Mouse (Mus musculus) spleen, postnatal 36 days (tissue): ENCODE data around the gene Rusc2.

Experiments used
- DNase-seq, 2 experiments: peaks; one replicate each; pipeline ENCODE4 v3.0.0; 2022; ENCODE audit warnings: low spot score in 2 of 2, mixed read lengths in 1 of 2

The Rusc2 gene

DNA sequence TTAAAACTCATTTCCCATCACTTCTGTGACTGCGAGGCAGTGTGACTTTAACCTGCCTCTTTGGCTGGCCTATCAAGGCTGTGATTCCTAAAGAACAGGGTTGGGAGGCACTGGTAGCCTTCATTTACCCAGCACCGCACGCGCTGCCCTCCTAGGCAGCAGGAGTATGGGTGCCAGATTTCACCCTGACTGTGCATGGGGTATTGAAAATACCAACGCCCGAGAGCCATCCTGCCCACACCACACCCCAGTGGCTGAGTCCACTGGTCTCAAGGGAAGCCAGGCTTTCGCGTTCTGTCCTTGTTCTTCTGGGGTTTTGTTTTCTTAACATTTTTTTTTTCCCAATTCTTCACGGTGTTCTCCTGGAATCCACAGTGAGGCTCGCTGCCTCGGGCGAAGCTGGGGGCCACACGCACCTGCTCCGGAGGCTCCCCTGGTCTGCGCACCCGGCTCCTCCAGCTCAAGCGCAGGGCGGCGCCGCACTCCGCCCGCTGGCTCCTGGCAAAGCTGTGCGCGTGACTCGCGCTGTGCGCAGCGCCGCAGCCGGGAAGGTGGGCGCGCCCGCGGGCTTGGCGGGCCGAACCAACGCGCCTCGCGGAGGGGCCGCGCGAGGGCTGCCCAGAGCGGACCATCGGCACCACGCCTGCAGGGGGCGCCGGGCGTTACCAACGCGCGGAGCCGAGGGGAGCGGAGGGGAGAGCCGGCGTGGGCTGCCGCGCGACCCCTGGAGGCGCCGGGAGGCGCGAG is at the start of gene Rusc2:
Gene Rusc2, plus strand, starts transcription at position 572 of the 747 bp plus-strand sequence.
- DNase-seq = peak; percentile 33 to 39

DNA sequence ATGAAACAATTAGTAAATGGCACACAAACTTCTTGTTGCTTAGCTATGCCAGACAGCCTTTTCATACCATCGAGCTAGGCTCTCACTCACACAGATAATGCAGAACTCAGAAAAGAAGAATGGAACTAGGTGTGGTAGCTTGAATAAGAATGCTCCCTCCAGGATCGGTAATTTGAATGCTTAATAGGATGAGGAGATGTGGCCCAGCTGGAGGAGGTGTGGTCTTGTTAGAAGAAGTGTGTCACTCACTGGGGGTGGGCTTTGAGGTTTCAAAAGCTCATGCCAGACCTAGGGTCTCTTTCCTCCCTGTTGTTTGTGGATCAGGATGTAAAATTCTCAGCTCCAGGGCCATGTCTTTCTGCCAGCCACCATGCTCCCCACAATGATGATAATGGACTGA is 47.0 kb upstream of the Rusc2 start:
- DNase-seq = no peak

DNA sequence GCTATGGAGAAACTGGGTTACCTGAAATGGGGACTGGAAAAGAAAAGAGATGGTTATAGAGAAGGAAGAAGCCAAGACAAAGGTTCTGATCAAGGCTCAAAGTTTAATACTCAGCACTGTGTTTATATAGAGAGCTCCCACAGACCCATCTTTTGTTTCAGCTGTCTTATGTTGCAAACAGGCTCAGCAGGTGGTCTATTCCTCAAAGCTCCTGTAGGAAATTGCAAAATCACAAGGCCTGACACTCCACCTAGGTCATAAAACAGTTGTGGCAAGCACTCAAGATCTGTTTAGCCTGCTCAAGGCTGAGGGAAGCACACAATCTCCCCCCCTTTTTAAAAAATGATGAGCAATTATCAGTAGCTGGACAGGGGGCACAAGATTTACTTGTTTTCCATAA is 45.6 kb upstream of the Rusc2 start:
- DNase-seq = no peak

DNA sequence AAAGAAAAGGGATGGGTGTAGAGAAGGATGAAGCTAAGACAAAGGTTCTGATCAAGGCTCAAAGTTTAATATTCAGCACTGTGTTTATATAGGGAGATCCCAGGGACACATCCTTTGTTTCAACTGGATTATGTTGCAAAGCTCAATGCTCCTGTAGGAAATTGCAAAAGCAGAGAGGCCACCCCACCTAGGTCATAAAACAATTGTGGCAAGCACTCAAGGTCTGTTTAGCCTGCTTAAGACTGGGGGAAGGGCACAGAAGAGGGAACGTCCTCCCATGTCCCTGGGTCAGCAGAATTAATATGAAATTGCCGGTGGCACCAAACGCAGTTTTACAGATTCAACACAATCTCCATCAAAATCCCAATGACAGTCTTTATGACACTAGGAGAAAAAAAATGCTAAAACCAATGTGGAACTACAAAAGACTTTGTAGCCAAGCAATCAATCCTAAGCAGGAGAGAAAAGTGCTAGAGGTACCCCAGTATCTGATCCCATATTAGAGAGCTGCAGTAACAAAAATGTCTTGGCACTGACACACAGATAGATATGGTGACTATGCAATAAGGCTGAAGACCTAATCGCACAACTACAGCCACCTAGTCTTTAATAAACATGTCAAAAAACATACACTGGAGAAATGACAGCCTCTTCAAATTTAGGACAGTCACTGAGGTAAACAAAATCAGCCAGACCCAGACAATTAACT is 41.5 kb upstream of the Rusc2 start:
- DNase-seq = peak in 1 of 2 experiments; percentile 1

DNA sequence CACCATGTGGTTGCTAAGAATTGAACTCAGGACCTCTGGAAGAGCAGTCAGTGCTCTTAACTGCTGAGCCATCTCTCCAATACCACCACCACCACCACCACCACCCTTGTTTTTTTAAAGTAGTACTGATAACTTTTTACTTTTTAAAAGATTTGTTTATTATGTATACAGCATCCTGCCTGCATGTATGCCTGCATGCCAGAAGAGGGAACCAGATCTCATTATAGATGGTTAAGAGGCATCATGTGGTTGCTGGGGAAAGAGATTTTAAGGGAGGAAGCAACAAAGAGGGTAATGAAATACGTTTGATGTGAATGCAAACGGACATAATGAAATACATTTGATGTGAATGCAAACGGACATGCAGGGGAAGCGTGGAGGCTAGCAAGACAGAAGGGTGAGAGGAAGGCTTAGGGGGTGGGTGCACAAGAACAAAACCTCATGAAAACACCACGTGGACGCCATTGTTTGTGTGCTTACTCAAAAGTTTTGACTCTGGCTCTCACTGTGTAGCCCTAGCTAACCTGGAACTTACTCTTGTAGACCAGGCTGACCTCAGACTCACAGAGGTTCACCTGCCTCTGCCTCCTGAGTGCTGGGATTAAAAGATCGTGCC is 40.4 kb upstream of the Rusc2 start:
- DNase-seq = no peak

DNA sequence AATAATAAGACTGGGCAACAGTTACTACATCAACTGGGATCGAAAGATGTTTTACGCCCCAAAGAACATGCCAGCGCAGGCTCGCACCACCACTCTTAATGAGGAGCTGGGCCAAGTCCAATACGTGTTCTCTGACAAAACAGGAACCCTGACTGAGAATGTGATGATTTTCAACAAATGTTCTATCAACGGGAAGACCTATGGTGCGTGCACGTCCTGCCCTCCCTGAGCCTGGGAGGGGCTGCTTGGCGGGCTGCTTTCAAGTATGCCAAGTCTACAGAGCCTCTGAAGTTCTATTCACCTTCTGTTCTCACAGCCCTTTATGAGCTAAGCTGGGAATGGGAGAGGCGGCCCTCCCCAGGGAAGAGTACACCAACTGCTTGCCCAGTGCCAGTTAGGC is 39.3 kb upstream of the Rusc2 start:
- DNase-seq = no peak

DNA sequence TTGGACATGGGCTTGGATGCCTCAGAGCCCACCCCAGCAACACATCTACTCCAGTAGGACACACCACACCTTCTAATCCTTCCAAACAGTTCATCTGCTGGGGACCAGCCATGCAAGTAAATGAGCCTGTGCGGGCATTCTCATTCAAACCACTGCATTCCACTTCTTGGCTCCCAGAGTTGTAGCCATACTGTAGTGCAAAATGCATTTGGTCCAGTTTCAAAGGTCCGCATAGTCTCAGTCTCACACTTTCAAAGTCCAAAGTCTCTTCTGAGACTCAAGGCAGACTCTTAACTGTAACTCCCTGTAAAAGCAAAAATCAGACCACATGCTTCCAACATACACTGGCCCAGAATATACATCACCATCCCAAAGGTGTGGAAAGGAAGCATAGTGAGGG is 36.8 kb upstream of the Rusc2 start:
- DNase-seq = no peak

DNA sequence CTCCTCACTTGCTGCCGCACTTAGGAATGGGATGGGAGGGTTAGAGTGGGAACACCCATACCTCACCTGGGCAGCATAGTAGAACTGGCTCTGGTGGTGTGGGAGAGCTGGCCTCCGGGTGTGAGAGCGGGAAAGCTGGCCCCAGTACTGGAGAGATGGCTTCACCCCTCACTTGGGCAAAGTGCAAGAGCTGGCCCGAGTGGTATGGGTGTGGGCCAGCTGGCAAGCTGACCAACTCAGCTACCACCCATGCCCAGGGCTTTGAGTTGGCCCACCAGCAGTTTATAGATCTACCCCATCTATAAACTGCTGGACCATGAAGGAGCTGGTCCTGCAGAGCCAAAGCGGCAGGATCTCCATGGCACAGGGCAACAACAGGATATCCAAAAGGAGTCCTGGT is 32.6 kb upstream of the Rusc2 start:
- no peak for DNase-seq

DNA sequence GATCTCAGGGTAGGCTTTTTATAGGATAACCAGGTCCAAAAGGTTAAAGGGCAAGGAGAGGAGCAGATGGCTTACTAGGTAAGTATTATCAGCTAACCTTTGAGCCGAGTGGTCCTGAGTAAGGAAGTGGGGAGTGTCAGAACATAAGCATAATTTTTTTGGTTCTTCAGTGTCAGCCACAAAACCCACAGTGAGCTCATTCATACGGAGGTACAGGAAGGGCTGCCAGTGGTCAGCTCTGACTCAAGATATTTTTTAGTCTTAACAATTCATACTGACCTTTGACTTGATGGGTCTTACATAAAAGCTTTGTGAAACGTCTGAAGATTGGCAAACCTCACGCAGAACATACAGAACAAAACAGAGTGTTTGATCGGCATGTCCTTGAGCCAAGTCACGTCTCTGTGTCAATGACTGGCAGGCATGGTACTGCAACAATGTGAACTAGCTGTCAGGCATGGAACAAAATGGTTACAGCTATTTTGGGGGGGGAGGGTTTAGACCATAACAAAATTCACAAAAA is 31.7 kb upstream of the Rusc2 start:
- DNase-seq = no peak

DNA sequence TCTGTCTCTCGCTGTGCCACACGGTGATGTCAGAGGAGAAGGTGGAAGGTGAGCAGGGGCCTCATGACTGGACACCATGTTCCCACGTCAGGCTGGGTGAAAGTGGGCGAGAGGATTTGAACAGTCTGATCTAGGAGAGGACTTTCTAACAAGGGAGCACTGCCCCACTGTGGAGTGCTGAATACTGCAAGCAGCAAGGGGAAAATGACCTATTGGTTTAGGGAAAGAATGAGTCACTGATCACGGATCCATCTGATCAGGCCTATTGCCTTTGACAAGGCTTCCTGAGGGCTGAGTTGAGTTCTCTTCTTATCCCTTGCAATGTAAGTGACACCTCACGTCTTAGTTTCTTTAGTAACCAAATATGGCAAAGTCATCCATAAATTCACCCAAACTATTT is 28.1 kb upstream of the Rusc2 start:
- no peak for DNase-seq

DNA sequence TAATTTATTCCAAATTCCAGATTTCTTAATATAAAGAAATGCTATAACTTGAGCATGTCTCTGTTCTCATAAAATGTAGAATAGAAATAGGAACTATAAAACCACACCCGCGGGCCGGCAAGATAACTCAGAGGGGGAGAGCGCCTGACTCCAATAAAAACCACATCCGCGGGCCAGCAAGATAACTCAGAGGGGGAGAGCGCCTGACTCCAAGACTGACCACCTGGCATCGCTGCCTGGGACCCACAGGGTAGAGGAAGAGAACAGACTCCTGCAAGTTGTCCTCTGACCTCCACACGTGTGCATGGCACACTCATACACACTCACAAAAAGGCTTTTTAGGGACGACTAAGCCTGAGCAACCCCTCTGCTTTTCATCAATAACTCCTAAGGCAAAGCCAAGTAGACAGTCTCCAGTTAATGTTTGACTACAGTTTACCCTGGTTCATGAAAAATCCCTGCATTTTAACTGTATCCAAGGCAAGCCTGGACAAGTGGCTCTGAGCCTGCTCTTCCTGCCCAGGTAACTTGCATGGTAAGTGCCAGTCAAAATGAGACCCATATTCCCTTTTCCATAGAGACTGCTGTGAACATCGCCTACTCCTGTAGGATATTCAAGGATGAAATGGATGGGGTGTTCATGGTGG is 16.7 kb upstream of the Rusc2 start:
- no peak for DNase-seq

DNA sequence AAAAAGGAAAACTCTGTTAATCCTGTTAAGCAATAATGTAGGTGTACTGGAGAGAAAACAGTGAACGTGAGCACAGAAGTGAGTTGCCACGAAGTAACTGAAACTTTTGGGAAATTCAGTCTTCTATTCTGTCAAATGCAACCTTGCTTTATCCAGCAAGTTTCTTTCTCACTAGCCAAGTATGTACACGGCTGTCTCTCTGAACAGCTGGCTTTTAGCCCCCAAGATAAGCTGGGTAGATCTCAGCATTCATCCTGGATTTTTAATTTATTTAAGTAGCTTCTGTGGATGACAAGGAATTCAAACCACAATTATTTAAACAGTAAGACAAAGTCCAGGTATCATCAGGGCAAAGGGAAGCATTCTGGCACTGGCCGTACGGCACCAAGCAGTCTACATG is 14.5 kb upstream of the Rusc2 start:
- DNase-seq = no peak

DNA sequence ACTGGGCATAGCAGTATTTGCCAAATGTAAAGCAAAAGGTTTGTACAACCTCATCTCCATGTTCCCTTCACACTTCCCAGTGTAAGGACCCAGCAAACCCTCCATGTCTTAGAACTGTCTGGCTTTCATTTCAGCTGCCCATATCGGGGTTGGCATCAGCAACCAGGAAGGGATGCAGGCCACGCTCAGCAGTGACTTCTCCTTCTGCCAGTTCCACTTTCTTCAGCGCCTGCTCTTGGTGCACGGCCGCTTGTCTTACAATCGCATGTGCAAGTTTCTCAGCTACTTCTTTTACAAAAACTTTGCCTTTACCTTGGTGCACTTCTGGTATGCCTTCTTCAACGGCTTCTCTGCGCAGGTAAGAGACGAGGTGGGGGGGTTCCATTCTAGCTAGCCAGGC is 14.0 kb upstream of the Rusc2 start:
- DNase-seq = no peak

DNA sequence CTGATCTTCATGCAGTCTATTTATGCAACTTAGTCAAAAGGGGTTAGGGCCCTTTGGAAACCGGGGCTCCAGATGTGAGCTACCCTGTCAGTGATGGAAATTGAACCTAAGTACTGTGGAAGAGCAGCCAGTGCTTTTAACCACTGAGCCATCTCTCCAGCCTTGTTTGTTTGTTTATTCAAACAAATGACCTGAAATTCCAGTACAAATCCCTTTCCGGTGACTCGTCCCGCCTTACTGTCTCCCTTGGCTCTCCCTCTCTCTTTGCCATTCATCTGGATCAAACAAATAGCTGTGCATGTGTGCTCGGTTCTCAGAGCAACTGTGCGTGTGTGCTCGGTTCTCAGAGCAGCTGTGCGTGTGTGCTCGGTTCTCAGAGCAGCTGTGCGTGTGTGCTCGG is 10.4 kb upstream of the Rusc2 start:
- DNase-seq = no peak

DNA sequence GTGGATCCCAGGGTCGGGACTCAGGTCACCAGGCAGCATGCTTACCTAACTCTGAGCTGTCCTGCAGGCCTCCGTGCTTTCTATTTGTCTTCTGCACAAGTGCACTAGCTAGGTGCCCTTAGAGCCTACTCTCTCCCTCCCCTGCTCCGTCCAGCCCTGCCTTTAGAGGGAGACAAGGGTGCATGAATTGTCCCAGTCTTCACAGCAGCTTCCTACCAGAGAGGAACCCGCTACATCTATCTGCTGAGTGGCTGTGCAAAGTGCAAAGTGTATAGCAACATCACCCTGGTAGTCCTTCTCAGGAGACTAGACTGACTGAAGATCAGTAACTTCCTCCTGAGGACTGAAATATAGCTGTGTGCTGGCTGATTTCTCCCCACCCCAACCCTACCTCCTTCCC is 9.6 kb upstream of the Rusc2 start:
- no peak for DNase-seq

DNA sequence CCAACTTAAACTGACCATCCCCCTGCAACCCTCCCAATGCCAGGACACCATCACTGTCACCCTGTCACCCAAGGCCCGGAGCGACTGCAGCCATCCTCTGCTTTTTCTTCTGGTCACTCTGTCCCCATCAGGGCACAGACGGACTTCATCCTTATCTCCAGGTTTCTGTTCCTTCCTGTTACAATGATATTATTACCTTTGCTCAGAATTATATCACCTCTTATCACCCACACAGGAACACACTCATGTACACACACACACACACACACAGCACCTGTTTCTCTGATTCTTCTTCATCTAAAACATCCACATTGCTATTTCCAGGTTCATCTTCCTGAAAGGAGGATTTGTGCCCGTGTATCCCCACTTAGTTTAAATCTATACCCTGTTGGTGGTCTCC is 7.5 kb upstream of the Rusc2 start:
- DNase-seq = no peak

DNA sequence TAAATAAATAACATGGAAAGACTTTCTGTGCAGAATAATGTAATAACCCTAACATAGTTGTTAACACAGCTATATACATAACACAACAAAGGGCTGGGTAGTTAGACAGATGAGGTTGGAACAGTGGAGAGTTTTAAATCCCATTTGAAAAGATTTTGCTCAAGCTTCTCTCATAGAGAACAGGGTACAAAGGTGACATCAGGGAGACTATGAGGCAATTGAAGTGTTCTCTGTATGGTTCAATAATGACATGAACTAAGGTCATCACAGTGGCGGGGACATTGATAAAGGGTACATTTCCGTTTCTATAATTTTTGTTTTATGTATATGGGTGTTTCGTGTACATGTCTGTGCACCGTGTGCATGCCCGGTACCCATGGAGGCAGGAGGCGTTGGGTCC is 2.2 kb upstream of the Rusc2 start:
- DNase-seq = no peak

DNA sequence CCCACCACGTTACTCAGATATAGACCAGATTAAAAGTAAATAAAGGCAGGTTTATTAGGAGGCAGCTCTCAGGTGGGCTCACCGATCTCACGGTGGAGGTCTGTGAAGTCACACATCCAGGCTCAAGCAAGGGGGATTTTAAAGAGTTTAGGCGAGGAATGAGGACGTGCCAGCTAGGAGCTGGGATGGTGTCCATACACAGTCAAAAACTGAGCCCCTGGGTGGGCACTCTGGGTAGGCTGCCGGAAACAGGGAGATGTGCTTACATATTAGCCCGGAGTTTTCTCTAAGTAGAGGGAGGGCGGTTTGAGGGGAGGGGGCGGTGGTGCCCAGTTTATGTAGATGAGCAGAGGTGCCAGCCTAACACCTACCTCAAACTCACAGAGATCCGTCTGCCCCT is 828 bp upstream of the Rusc2 start:
- no peak for DNase-seq

DNA sequence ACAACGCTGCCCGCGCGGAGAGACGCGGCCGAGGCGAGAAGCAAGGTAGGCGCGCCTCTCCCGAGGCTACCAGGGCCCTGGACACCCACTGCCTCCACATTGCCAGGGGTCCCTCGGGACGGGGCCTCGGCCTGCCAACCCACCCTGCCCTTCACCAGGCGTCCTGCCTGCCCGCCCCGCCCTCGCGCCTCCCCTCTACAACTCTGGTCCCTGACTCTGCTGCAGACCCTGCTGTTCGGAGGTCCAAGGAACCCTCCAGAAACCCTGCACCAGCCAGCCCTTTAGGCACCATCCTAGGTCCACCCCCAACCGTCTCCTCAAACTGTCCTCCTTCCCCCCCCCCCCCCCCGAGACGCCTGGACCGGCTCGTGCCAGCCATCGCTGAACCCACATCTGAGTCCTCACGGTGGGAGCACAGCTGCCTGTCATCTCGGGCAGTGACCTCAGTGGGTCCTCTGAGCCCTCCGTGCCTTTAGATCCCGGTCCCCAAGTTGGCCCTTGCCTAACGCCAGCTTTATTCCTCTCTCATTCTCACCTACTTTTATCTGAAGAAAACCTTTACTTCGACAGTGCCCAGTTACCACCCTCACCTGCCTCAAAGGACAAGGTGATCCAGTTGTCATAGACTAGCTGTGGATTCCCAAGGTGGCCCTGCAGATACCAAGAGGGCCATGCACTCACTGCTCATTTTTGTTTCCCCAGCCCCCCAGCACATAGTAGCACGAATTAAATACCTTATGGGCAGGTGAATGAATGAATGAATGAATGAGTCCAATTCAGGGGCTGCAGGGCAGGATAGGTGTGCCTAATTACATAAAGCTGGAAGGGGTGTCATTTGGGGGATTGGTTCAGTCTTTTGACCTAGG is 609 bp downstream of the Rusc2 start:
- no peak for DNase-seq

DNA sequence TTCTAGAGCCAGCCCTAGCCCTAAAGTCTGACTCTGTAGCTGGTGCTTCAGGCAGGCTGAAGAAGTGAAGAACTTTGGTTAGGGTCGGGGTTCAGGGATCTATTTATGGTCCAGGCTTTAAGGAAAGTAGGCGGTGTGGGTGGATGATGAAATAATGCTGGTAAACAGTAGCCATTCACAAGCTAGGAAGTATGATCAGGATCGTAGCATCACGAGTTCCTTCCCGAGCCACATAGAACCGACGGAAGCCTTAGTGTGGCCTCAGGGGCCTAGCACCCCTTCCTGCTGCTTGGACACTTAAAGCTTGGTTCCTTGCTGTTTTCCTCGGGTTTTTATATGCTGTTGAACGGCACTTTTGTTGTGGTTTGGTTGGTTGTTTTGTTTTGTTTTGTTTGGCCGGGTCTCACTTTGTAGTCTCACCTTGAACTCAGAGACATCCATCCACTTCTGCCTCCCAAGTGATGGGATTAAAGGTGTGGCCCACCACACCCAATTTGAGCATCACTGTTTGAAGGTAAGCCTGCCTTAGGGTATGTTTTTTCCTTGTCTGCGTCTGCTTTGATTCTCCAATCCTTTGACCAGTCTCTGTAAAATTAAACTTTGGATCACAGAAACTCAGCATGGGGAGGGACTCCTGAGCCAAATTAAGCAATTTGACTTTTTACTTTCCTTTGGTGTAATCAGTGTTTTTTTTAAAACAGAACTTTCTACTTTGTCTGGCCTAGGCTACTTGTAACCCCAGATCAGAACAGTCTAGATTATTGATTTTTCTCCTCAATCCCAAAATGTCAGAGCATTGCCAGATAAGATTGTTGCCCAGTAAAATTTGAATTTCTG is 1.7 kb downstream of the Rusc2 start:
- no peak for DNase-seq

DNA sequence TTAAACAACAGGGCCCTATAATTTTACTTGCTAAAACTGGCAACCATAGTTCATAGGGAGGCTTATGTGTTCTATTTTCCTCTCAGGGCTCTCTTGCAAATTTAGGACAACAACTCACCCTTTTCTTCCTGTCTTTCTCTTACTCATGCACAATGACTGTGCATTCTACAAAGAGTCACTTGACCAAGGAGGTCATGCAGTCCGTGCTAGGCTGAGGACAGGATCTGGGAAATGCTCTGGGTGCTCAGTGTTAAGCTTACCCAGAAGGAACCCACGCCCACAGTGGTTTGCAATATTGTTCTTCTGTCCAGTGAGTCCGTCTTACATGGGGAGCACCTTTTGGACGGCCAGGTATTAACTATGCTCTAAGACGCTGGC is 2.3 kb downstream of the Rusc2 start:
- DNase-seq = no peak
